Mouse (Mus musculus): ENCODE results near the gene Zscan26. TPM values are rescaled to one million over a fixed set of nuclear protein-coding genes. Genes with fewer than 3 reads are reported as not detected.

Zscan26 gene
- polyA plus RNA-seq (2012; fragmentation: generic; extraction: Trizol) = 1 to 10 TPM in 1 of 2 experiments, under 1 TPM in 1; 0.18 to 5.0 TPM

GRCm38 (mm10) chr13:21453449-21453848, at the start of gene Zscan26:
Gene Zscan26, minus strand, starts transcription at chr13:21453730.

GRCm38 (mm10) chr13:21501182-21501581, 47.7 kb upstream of the Zscan26 start, which contains the start of gene Gm11273:
Gene Gm11273, minus strand, starts transcription at chr13:21501418.

GRCm38 (mm10) chr13:21495080-21495479, 41.5 kb upstream of the Zscan26 start, which contains the start of gene AK157302:
Gene AK157302, plus strand, starts transcription at chr13:21495223.

GRCm38 (mm10) chr13:21478759-21479670, 25.5 kb upstream of the Zscan26 start, which contains the start of the genes Zkscan4 and Gm10065:
Gene Zkscan4, plus strand, starts transcription at chr13:21478907.
Gene Gm10065, minus strand, starts transcription at chr13:21479441.

GRCm38 (mm10) chr13:21468061-21469019, 14.8 kb upstream of the Zscan26 start, which contains the start of gene Nkapl:
Gene Nkapl, minus strand, starts transcription at chr13:21468509.

GRCm38 (mm10) chr13:21440503-21441206, 12.9 kb downstream of the Zscan26 start, which contains the start of gene Pgbd1:
Gene Pgbd1, minus strand, starts transcription at chr13:21441058.

GRCm38 (mm10) chr13:21402287-21402846, 51.2 kb downstream of the Zscan26 start, which contains the start of gene Zkscan3:
Gene Zkscan3, minus strand, starts transcription at chr13:21402755.

Other genes starting within 250 kb of the Zscan26 start
- gene Gpx5, start 161.0 kb downstream of the Zscan26 start, polyA plus RNA-seq (2012; fragmentation: generic; extraction: Trizol) = not detected
- gene Gpx6, start 141.6 kb downstream of the Zscan26 start, polyA plus RNA-seq (2012; fragmentation: generic; extraction: Trizol) = not detected
- not detected for gene Olfr1367, start 106.8 kb downstream of the Zscan26 start, polyA plus RNA-seq (2012; fragmentation: generic; extraction: Trizol)
- gene Zscan12, start 90.9 kb downstream of the Zscan26 start, polyA plus RNA-seq (2012; fragmentation: generic; extraction: Trizol) = 1 to 10 TPM in 1 of 2 experiments, under 1 TPM in 1; 0.33 to 4.3 TPM
- 10 to 100 TPM in 1 of 2 experiments, 1 to 10 TPM in 1; 1.0 to 19.6 TPM for gene Zkscan3, start 51.0 kb downstream of the Zscan26 start, polyA plus RNA-seq (2012; fragmentation: generic; extraction: Trizol)
- gene Pgbd1, start 12.7 kb downstream of the Zscan26 start, polyA plus RNA-seq (2012; fragmentation: generic; extraction: Trizol) = not detected
- gene Nkapl, start 14.8 kb upstream of the Zscan26 start, polyA plus RNA-seq (2012; fragmentation: generic; extraction: Trizol) = not detected
- gene Zkscan4, start 25.2 kb upstream of the Zscan26 start, polyA plus RNA-seq (2012; fragmentation: generic; extraction: Trizol) = under 1 TPM in 1 of 2 experiments, not detected in 1; 0.33 TPM
- not detected for gene Gm10065, start 25.7 kb upstream of the Zscan26 start, polyA plus RNA-seq (2012; fragmentation: generic; extraction: Trizol)
- under 1 TPM; 0.14 to 0.60 TPM for gene AK157302, start 41.5 kb upstream of the Zscan26 start, polyA plus RNA-seq (2012; fragmentation: generic; extraction: Trizol)
- gene Gm11273, start 47.7 kb upstream of the Zscan26 start, polyA plus RNA-seq (2012; fragmentation: generic; extraction: Trizol) = 10 to 100 TPM; 15.6 to 26.8 TPM
- gene Zkscan8, start 77.4 kb upstream of the Zscan26 start, polyA plus RNA-seq (2012; fragmentation: generic; extraction: Trizol) = 1 to 10 TPM in 1 of 2 experiments, under 1 TPM in 1; 0.26 to 1.2 TPM
- under 1 TPM; 0.01 to 0.05 TPM for gene Olfr1366, start 89.1 kb upstream of the Zscan26 start, polyA plus RNA-seq (2012; fragmentation: generic; extraction: Trizol)
- not detected for gene Olfr1535, start 106.2 kb upstream of the Zscan26 start, polyA plus RNA-seq (2012; fragmentation: generic; extraction: Trizol)
- gene Olfr1364, start 128.0 kb upstream of the Zscan26 start, polyA plus RNA-seq (2012; fragmentation: generic; extraction: Trizol) = not detected
- not detected for gene Olfr1362, start 160.3 kb upstream of the Zscan26 start, polyA plus RNA-seq (2012; fragmentation: generic; extraction: Trizol)
- under 1 TPM in 1 of 2 experiments, not detected in 1; 0.02 TPM for gene Olfr11, start 188.8 kb upstream of the Zscan26 start, polyA plus RNA-seq (2012; fragmentation: generic; extraction: Trizol)
- not detected for gene Olfr1361, start 209.7 kb upstream of the Zscan26 start, polyA plus RNA-seq (2012; fragmentation: generic; extraction: Trizol)
- not detected for gene Olfr1360, start 223.7 kb upstream of the Zscan26 start, polyA plus RNA-seq (2012; fragmentation: generic; extraction: Trizol)
- gene Olfr1359, start 244.4 kb upstream of the Zscan26 start, polyA plus RNA-seq (2012; fragmentation: generic; extraction: Trizol) = not detected